Mouse (Mus musculus): ENCODE data around the gene Nipa1.

Nipa1 gene

DNA sequence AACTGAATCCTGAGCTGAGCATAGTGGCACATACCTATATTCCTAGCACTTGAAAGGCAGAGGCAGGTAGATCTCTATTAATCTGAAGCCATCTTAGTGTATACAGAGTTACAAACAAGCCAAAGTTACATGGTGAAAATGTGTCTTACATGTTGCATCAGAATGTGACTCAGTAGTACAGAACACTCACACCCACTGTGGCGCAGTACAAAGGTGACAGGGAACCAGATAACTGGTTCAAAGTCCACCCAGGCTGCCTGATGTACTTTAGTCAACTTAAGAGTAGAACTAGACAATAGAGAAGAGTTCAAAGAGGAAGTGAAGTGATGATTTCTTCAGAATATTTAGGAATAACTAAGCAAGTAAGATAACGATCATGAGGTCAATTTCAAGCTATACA lies 84.7 kb downstream of the Nipa1 start:
- DNase-seq (ENCODE audit: low read depth, low spot score): no peak

DNA sequence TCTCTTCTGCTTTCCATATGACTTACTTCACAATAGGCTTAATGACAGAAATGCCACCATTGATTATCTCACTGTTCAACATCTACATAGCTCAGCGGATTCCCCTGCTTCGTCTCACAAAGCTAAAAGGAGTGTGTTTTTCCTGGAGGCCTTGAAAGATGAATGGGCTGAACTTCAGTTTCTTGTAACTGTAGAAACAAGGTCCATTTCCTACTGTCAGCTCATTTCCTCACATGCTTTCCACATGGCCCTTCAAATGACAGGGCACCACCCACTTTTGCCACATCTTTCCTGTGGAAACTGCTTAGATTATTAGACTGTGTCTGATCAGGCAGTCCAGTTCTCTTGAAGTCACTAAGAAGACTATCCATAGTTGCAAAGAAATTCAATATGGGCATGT lies 91.1 kb downstream of the Nipa1 start:
- no peak for DNase-seq (ENCODE audit: low read depth, low spot score)
